Mouse (Mus musculus) forebrain, postnatal 0 days (tissue): ENCODE data around the gene Colgalt2. TPM values are rescaled to one million over a fixed set of nuclear protein-coding genes. Genes with fewer than 3 reads are reported as not detected.

Experiments used
- ATAC-seq: fragments of 200-750 bp; cut with Nextera tagmentation; 2 replicates; pipeline ENCODE4 v1.8.0; 2017; ENCODE audit warnings: mild to moderate bottlenecking, moderate library complexity
- DNase-seq: peaks from one replicate; pipeline ENCODE4 v3.0.0-alpha.2; 2015
- H3K27ac ChIP-seq: fragments of 300-500 bp; sonication (generic); 2 replicates; pipeline ENCODE4 v1.5.1; 2014; ENCODE audit warnings: low read depth, mild to moderate bottlenecking, antibody characterized with exemption, low read length, moderate library complexity, mixed read lengths
- H3K27me3 ChIP-seq: fragments of 300-500 bp; sonication (generic); 2 replicates; pipeline ENCODE4 v1.6.1; 2014; ENCODE audit warnings: mild to moderate bottlenecking, low read length, mixed read lengths; ENCODE audit not compliant: insufficient read depth
- H3K36me3 ChIP-seq: fragments of 300-500 bp; sonication (generic); 2 replicates; pipeline ENCODE4 v1.6.1; 2014; ENCODE audit warnings: mild to moderate bottlenecking, moderate library complexity; ENCODE audit not compliant: insufficient read depth
- H3K4me1 ChIP-seq: fragments of 300-500 bp; sonication (generic); 2 replicates; pipeline ENCODE4 v1.6.1; 2014; ENCODE audit warnings: antibody characterized with exemption; ENCODE audit not compliant: insufficient read depth
- H3K4me2 ChIP-seq: fragments of 300-500 bp; sonication (generic); 2 replicates; pipeline ENCODE4 v1.6.1; 2014; ENCODE audit warnings: low read depth, mild to moderate bottlenecking, moderate library complexity
- H3K4me3 ChIP-seq: fragments of 300-500 bp; sonication (generic); 2 replicates; pipeline ENCODE4 v1.5.1; 2014; ENCODE audit warnings: low read depth, low read length, mixed read lengths
- H3K9ac ChIP-seq: fragments of 300-500 bp; sonication (generic); 2 replicates; pipeline ENCODE4 v1.6.1; 2014; ENCODE audit warnings: mild to moderate bottlenecking
- H3K9me3 ChIP-seq: fragments of 300-500 bp; sonication (generic); 2 replicates; pipeline ENCODE4 v1.6.1; 2016; ENCODE audit warnings: low read length
- CTCF ChIP-seq: sonication (generic); IDR thresholded peaks from 2 replicates; pipeline ENCODE4 v1.5.1; 2016; ENCODE audit warnings: antibody characterized with exemption, control low read depth, low read depth
- WGBS: fragments of 180-500 bp; shearing (Covaris S2); extraction: QIAGEN DNeasy Blood & Tissue Kit; methylation state at CpG from one replicate; pipeline ENCODE4 v1.1.7; 2014; 5-methylcytosine and 5-hydroxymethylcytosine counted together
- polyA plus RNA-seq: library from polyadenylated mRNA; unstranded; fragments of >200 nt; fragmentation: Nextera tagmentation; extraction: Ambion mirVana; gene quantifications from 2 replicates; pipeline ENCODE4 v1.2.1, GENCODE M21; 2015
- total RNA-seq: library from RNA; depleted of rRNA; stranded (reverse); fragments of >200 nt; gene quantifications from 2 replicates; pipeline ENCODE4 v1.2.3, GENCODE M21; 2014

Colgalt2 gene
- total and polyA plus RNA-seq, 2 experiments from 2014 or later: 3.7 to 6.4 TPM

- H3K9me3 ChIP-seq: no peaks in the 10 kb centered on the region
Measured at GRCm38 (mm10) chr1:152457596-152457995, 58.0 kb downstream of the Colgalt2 start.

GRCm38 (mm10) chr1:152458996-152459395, 59.4 kb downstream of the Colgalt2 start:
- Histone ChIP-seq H3K27me3 (no peaks in the 10 kb centered on the region), H3K27ac (no peak overlapping the region), H3K4me1 (0 out of 2 replicates have a peak, but pooled peaks cover 6% of the 10 kb centered on the region), H3K4me3 (no peak overlapping the region), H3K4me2 (no peak overlapping the region), H3K36me3 (no peaks in the 10 kb centered on the region), H3K9me3 (no peaks in the 10 kb centered on the region), H3K9ac (no peak overlapping the region)
- WGBS: 82% methylated on average over 7 of the region's 7 CpGs
- TF ChIP-seq CTCF: no peak
- no peak for DNase-seq
- no peak for ATAC-seq

More at GRCm38 (mm10) chr1:152457596-152457995, 58.0 kb downstream of the Colgalt2 start:
- H3K27ac ChIP-seq: no peak overlapping the region
- no peak for ATAC-seq
- 0 out of 2 replicates have a peak, but pooled peaks cover 6% of the 10 kb centered on the region for H3K4me1 ChIP-seq
- DNase-seq: no peak
- H3K36me3 ChIP-seq: no peaks in the 10 kb centered on the region
- no peak for TF ChIP-seq CTCF
- H3K27me3 ChIP-seq: no peaks in the 10 kb centered on the region
- H3K4me2 ChIP-seq: no peak overlapping the region
- H3K4me3 ChIP-seq: no peak overlapping the region
- H3K9ac ChIP-seq: no peak overlapping the region
- 76% methylated on average over 5 of the region's 5 CpGs for WGBS

DNA sequence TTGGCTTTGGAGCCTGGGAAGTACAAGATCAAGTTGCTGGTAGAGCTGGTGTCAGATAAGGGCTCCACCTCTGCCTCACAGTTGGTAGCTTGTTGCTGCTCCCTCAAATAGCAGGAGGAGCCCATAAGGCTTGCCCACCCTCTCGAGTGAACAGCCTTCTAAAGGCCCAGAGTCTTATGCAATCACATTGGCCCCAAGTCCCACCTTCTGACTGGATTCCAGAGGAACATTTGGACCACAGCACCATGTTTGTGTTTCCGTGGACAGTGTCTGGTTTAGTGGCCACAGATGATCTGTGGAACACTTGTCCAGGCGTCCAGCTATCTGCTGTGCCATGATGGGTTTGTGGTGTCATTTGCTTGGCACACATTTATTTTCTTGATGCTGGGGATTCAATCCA, 61.3 kb downstream of the Colgalt2 start:
- no peaks in the 10 kb centered on the region for H3K9me3 ChIP-seq
- no peak overlapping the region for H3K4me3 ChIP-seq
- TF ChIP-seq CTCF: no peak
- no peaks in the 10 kb centered on the region for H3K27me3 ChIP-seq
- ATAC-seq (no peak), DNase-seq (no peak)
- WGBS: 80% methylated on average over 3 of the region's 3 CpGs
- H3K36me3 ChIP-seq: no peaks in the 10 kb centered on the region
- H3K9ac ChIP-seq: no peak overlapping the region
- H3K4me2 ChIP-seq: no peak overlapping the region
- no peak overlapping the region for H3K27ac ChIP-seq
- H3K4me1 ChIP-seq: no peaks in the 10 kb centered on the region

DNA sequence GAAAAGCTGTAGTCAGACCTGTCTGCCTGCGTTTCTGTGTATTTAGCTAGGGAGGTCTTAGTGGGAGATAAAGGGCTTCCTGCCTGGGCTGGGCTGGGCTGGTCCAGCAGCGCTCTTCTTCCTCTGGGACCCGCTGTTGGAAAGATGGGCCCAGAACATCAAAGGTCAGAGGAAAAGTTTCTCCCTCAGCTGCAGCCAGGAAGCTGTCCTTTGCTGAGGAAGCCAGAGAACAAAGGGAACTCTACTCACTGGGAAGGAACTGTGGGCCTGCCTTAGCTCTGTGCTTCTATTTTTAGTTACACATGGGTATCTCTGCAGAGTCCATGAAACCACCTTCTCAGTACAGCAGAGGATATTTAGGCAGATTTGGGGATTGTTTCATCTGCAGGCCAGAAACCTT, 62.2 kb downstream of the Colgalt2 start:
- H3K27me3 ChIP-seq: no peaks in the 10 kb centered on the region
- no peak for DNase-seq
- no peak for ATAC-seq
- H3K4me3 ChIP-seq: no peak overlapping the region
- 72% methylated on average over 3 of the region's 3 CpGs for WGBS
- H3K4me1 ChIP-seq: no peaks in the 10 kb centered on the region
- no peak overlapping the region for H3K4me2 ChIP-seq
- no peaks in the 10 kb centered on the region for H3K36me3 ChIP-seq
- no peak for TF ChIP-seq CTCF
- H3K27ac ChIP-seq: peak overlapping the region; percentile 40; the same call in 1 of the 2 replicates
- no peaks in the 10 kb centered on the region for H3K9me3 ChIP-seq
- H3K9ac ChIP-seq: no peak overlapping the region

- DNase-seq: no peak
- TF ChIP-seq CTCF: no peak
- no peaks in the 10 kb centered on the region for H3K36me3 ChIP-seq
- H3K27me3 ChIP-seq: no peaks in the 10 kb centered on the region
- H3K4me3 ChIP-seq: no peak overlapping the region
- WGBS: 83% methylated on average over 7 of the region's 7 CpGs
- no peak overlapping the region for H3K4me2 ChIP-seq
- H3K9ac ChIP-seq: no peak overlapping the region
- ATAC-seq: peak; percentile 32
- H3K4me1 ChIP-seq: no peaks in the 10 kb centered on the region
- H3K27ac ChIP-seq: peak overlapping the region; percentile 40; the same call in 1 of the 2 replicates
- no peaks in the 10 kb centered on the region for H3K9me3 ChIP-seq
Measured at GRCm38 (mm10) chr1:152462348-152462747, 62.7 kb downstream of the Colgalt2 start.

DNA sequence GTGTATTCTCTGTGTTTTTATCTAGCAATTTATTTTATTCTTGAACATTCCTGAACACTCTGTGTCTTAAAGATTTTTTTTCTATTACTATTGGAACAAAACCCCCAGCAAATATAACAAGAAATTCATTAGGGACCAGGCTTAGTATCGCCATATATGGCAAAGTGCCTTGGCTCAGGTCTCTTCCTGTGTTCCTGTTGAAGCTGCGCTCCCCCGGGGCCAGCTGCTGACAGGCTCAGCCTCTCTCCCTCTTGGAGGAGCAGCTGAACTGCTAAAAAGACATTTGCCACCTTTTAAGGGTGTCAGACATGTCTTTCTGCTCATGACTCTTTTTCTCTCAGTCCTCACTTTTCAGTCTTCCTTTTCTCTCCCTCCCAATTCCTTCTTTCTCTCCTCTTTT, 66.7 kb downstream of the Colgalt2 start:
- H3K4me3 ChIP-seq: no peak overlapping the region
- TF ChIP-seq CTCF: no peak
- 35% methylated on average over 3 of the region's 3 CpGs for WGBS
- H3K9ac ChIP-seq: no peak overlapping the region
- no peak overlapping the region for H3K4me2 ChIP-seq
- peaks cover 6% of the 10 kb centered on the region; the same call in 1 of the 2 replicates for H3K4me1 ChIP-seq
- 0 out of 2 replicates have a peak overlapping the region, but pooled peaks have one; percentile 9 for H3K27ac ChIP-seq
- H3K9me3 ChIP-seq: no peaks in the 10 kb centered on the region
- no peaks in the 10 kb centered on the region for H3K27me3 ChIP-seq
- no peaks in the 10 kb centered on the region for H3K36me3 ChIP-seq
- peak; percentile 71 for ATAC-seq
- DNase-seq: no peak

- peak overlapping the region; percentile 31; the same call in 1 of the 2 replicates for H3K27ac ChIP-seq
- H3K9ac ChIP-seq: no peak overlapping the region
- H3K36me3 ChIP-seq: no peaks in the 10 kb centered on the region
- WGBS: 19% methylated on average over 9 of the region's 9 CpGs
- DNase-seq: peak; percentile 67
- H3K27me3 ChIP-seq: no peaks in the 10 kb centered on the region
- H3K4me2 ChIP-seq: peak overlapping the region; percentile 8; the same call in 1 of the 2 replicates
- H3K4me3 ChIP-seq: no peak overlapping the region
- H3K9me3 ChIP-seq: no peaks in the 10 kb centered on the region
- peak; percentile 86 for ATAC-seq
- H3K4me1 ChIP-seq: peaks cover 6% of the 10 kb centered on the region; the same call in 1 of the 2 replicates
- TF ChIP-seq CTCF: no peak
Measured at GRCm38 (mm10) chr1:152468443-152468842, 68.8 kb downstream of the Colgalt2 start.
